Mouse (Mus musculus) B cell, adult 2 months (primary cell): ENCODE measurements around the gene BC004004.
A peak's percentile ranks its signal among the peaks of the same experiment; 100 is the strongest.

ENCODE experiments used
- DNase-seq, 2 experiments: peaks; one replicate each; pipeline ENCODE4 v3.0.0; 2022

The BC004004 gene

GRCm38 (mm10) chr17:29355461-29355840 lies 86.9 kb downstream of the BC004004 start:
- DNase-seq, result no peak

GRCm38 (mm10) chr17:29355841-29356478 lies 87.4 kb downstream of the BC004004 start:
- no peak for DNase-seq

- no peak for DNase-seq
Measured at GRCm38 (mm10) chr17:29356479-29356856, 87.9 kb downstream of the BC004004 start.

DNA sequence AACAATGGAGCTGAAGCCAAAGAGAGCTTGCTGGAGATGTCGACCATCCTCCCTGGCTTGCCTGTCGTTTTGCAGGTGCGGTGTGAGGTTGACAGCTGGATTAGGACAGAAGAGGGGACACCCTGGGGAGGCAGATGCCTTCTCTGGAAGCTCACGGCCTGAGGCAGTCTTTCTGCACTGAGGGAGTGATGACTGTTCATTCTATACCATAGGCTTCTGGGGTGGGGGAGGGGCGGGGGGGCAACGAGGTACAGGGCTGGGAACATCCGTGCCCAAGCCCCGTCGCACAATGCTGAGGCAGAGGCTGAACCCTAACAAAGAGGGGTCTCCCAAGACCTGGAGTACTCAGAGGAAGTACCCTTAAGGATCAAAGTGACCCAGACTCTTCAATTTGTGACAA lies 88.3 kb downstream of the BC004004 start:
- DNase-seq, result no peak

DNA sequence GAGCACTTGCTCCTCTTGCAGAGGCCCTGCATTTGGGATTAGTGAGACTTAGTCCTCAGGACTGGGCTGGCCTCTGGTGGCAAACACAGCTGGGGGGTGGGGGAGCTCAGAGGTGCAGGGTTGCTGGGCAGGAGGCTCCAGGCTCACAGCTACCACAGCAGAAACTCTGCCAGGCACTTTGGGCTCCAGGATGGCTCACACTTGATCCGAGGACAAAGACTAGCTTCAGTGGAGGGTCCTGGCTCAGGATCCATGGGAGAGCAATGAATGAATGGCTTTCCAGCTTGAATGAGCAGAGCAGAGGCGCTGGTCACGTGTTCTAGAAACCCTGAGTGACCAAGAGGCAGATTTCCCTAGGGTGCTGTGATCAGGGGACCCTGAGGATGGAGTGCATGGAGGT lies 90.3 kb downstream of the BC004004 start:
- no peak for DNase-seq

DNA sequence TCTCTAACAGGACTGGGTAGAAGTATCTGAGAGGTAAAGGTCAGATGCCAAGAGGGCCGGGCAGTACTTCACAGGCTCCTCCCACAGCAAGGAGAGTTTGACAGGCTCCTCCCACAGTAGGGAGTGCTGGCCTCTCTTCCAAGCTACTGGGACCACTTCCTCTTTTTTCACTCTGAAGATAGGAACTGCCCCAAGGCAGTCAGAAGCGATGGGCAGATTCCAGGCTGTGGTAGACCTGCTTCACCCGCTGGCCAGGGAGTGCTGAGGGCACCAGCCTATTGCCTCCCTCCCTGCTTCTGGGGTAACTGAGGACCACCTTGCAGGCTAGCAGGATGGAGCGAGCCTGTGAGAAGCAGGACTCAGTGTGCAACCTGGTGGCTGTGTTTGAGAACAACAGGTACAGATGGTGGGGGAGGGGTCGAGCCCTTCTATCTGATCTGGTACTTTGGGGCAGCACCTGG lies 92.2 kb downstream of the BC004004 start, which contains the start of gene Fgd2:
Gene Fgd2 (plus strand): TSS at position 154 of the 461 bp plus-strand sequence.
- DNase-seq, result peak; percentile 56 to 57

DNA sequence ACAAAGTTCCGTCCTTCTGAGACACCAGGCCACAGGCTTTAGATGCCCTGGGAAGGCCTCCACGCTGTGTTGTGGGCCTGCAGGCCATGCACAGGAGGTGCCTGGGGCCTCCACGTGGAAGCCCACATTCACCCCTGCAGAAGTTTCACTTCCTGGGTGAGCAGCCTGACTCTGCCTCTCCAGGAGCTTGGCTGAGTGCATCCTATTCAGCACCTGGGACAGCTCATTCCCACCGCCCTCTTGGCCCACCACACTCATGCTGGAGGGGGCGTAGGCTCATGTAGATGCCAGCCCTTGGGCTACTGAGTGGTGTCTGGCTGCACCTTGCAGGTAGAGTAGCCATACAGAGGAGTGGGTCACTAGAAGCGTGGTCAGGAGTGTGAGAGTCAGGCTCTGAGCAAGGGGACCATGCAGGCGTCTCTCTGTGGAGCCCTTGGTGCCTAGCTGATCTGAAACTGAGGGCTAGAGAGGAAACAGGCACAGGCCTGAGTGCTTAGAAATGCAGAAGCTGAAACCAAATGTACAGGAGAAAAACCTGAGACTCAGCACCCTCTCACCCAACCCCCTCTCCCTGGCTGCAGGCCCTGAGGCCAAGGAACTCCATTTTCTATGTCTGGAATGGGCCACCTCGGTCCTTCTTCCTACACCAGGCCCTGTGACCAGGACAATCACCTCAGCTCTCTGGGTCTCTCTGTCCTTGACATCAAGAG lies 93.5 kb downstream of the BC004004 start:
- peak; percentile 81 to 83 for DNase-seq

DNA sequence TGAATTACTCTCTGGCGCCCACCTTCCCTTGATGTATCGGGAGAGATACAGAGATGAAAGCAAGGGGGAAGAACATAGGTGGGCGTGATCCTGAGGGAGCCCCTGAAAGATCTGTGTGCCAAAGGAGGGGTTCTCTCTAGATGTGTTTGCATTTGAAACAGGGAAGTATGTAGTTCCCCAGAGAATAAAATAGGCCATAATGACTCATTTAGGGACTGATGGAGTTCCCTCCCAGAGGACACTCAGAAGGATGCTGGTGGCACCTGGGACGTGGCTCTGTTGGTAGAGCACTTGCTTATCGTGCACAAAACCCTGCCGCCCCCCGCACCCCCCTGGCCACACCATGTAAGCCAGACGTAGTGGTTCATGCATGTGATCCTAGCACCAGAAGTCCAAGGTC lies 94.5 kb downstream of the BC004004 start:
- DNase-seq, result peak; percentile 39 to 45
